Mouse (Mus musculus): ENCODE measurements at regions not wholly inside any gene's neighbourhood (a gene's known extent, or its start where the extent isn't known, plus 50 kb on each side); places are given as distances from the start of the nearest gene placed in this dataset.

DNA sequence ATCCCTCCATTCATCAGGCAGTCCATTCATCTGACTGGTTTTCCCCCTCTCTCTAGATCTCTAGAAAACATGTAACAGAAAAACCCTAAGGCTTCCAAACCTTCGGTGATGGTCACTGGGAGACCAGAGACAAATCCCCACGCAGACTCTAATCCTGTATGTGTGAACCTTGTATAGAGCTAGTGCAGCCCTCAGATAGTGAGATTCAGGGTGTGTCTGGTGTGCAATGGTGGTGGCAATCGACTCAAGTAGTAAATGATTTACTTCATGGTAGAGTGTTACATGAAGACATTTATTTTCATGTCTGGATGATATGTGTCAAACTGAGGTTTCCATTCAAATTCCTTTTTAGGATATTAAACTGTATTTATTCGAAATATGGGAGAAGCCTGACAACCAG, 147.4 kb downstream of the Irs2 start:
- no peak for ATAC-seq (replicated peaks; ENCODE audit: low FRiP score)

DNA sequence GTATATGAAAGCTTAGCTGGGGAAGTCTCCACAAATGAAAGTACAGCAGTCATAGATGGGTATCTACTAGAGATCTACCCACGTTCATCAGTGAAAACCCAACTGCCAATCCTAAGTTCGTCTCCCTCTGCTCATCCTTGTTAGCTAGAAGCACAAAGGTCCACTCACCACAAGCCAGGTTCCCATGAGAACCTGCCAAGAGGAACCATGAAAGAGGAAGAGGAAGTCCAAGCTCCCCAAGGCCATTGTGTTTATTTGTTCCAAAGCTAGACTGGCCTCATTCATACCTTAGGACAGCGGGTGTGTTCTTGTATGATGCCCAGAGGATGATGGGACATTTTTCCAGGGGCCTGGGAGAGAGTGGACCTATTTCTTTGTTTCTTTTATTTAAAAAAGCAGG, 150.4 kb downstream of the Irs2 start:
- Histone ChIP-seq H3K4me2 (no peak overlapping the region), H3K4me1 (no peaks in the 10 kb centered on the region), H3K36me3 (no peaks in the 10 kb centered on the region), H3K4me3 (replicated peaks) (no peak overlapping the region), H3K9me3 (replicated peaks) (no peaks in the 10 kb centered on the region), H3K27ac (no peak overlapping the region), H3K9ac (no peak overlapping the region), H3K27me3 (peaks cover 22% of the 10 kb centered on the region)
- no peak for ATAC-seq (replicated peaks; ENCODE audit: low FRiP score)
- 95% methylated on average over 3 of the region's 3 CpGs for WGBS

More for the DNA sequence above, 147.4 kb downstream of the Irs2 start:
- Histone ChIP-seq H3K9me3 (replicated peaks) (no peaks in the 10 kb centered on the region), H3K4me1 (peaks cover 8% of the 10 kb centered on the region), H3K4me3 (replicated peaks) (no peak overlapping the region), H3K27ac (no peak overlapping the region), H3K27me3 (peaks cover 32% of the 10 kb centered on the region), H3K4me2 (no peak overlapping the region), H3K36me3 (no peaks in the 10 kb centered on the region), H3K9ac (no peak overlapping the region)
- 80% methylated on average over 4 of the region's 4 CpGs for WGBS

DNA sequence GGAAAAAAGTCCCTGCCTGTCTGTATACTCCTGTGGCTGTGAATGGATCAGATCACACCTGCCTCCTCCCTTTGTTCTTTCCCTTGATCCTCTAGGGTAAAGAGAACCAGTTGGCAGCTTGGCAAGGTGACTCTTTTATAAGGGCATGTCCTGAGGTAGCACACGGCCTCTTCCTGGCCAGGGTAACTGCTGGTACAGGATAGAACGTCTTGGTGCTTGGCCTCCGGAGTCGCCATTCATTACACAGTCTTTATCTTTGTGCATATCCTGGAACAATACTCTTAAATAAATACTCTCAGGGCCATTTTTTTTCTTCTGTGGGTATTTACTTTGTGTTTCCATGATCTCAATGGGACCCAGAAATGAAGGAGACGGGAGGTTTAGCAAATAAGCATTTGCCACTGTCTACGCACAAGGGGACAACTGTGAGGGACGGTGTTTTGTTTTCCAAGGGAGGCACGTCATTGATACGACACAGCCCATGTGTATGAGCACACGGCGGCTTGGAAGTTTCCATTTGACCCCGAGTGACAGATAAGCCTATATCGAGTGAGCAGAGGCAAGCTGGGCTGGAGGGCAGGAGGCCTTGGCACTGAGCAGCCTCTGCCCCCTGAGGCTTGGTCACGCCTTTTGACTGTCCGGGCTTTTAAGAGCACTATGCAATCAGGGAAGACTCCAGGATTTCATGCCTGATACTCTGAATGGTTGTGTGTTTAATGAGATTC, 151.1 kb downstream of the Irs2 start:
- no peaks in the 10 kb centered on the region for H3K36me3 ChIP-seq
- no peak overlapping the region for H3K4me3 ChIP-seq (replicated peaks)
- H3K4me2 ChIP-seq: no peak overlapping the region
- H3K4me1 ChIP-seq: no peaks in the 10 kb centered on the region
- 58% methylated on average over 15 of the region's 15 CpGs for WGBS
- no peak overlapping the region for H3K27ac ChIP-seq
- no peaks in the 10 kb centered on the region for H3K9me3 ChIP-seq (replicated peaks)
- peaks cover 15% of the 10 kb centered on the region for H3K27me3 ChIP-seq
- ATAC-seq (replicated peaks; ENCODE audit: low FRiP score): no peak
- no peak overlapping the region for H3K9ac ChIP-seq

DNA sequence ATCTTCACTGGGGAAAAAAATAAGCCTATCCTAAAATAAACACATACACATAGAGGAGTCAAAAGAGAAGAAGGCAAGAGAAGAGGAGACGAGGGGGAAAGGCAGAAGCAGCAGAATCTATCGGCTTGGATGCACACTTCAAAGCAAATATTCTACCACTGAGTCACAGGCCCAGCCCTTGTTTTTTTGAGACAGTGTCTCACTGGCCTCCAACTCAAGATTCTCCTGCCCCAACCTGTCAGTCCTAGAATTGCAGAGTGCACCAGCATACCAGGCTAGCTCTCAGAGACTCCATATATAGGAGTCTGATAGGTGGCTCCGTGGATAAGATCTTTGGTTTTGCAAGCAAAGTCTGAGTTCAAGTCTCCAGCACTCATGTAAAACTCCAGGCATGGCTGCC, 152.6 kb downstream of the Irs2 start:
- H3K4me2 ChIP-seq: no peak overlapping the region
- 83% methylated on average over 3 of the region's 3 CpGs for WGBS
- no peak overlapping the region for H3K27ac ChIP-seq
- no peak overlapping the region for H3K4me3 ChIP-seq (replicated peaks)
- no peaks in the 10 kb centered on the region for H3K36me3 ChIP-seq
- H3K9me3 ChIP-seq (replicated peaks): no peaks in the 10 kb centered on the region
- ATAC-seq (replicated peaks; ENCODE audit: low FRiP score): no peak
- H3K27me3 ChIP-seq: 0 out of 2 replicates have a peak, but pooled peaks cover 4% of the 10 kb centered on the region
- H3K4me1 ChIP-seq: no peaks in the 10 kb centered on the region
- no peak overlapping the region for H3K9ac ChIP-seq

DNA sequence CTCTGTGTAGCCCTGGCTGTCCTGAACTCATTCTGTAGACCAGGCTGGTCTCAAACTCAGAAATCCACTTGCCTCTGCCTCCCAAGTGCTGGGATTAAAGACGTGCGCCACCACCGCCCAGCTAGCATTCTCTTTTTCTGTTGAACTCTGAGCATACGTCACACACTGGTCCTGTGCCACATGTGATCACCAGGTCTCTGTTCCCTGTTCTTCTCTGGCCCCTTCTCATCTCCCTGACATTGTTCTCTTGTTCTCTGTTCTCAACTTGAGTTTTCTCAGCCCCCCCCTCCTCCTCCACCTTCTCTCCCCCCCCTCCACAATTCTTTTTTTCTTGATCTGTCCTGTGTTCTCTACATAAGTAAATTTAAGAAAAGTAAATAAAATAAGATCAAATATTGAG, 153.1 kb downstream of the Irs2 start:
- H3K27me3 ChIP-seq: 0 out of 2 replicates have a peak, but pooled peaks cover 4% of the 10 kb centered on the region
- no peak overlapping the region for H3K27ac ChIP-seq
- no peak overlapping the region for H3K4me2 ChIP-seq
- no peak overlapping the region for H3K9ac ChIP-seq
- H3K36me3 ChIP-seq: no peaks in the 10 kb centered on the region
- H3K4me1 ChIP-seq: no peaks in the 10 kb centered on the region
- no peak for ATAC-seq (replicated peaks; ENCODE audit: low FRiP score)
- H3K9me3 ChIP-seq (replicated peaks): no peaks in the 10 kb centered on the region
- H3K4me3 ChIP-seq (replicated peaks): no peak overlapping the region
- 89% methylated on average over 4 of the region's 4 CpGs for WGBS

DNA sequence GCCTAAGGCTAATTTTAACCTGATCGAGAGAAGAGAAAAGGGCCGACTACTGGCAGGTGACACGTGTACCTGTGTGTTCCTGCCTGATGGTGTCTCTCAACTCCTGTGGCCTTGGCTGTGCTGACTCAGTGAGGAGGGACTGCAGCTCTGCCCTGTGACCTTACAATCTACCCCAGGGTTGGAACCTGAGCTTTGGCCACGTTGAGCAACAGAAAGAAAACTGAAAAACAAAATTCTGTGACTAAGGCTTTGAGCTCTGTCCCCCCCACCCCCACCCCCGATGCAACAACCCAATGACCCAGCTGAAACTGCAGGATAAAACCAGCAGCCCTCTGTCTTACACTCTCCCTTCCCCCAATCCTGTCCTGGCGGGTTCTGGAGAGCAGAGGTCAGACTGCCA, 153.7 kb downstream of the Irs2 start:
- no peaks in the 10 kb centered on the region for H3K9me3 ChIP-seq (replicated peaks)
- H3K36me3 ChIP-seq: no peaks in the 10 kb centered on the region
- no peak for ATAC-seq (replicated peaks; ENCODE audit: low FRiP score)
- no peaks in the 10 kb centered on the region for H3K4me1 ChIP-seq
- H3K4me2 ChIP-seq: no peak overlapping the region
- 52% methylated on average over 6 of the region's 6 CpGs for WGBS
- no peak overlapping the region for H3K9ac ChIP-seq
- no peak overlapping the region for H3K4me3 ChIP-seq (replicated peaks)
- no peak overlapping the region for H3K27ac ChIP-seq
- 0 out of 2 replicates have a peak, but pooled peaks cover 4% of the 10 kb centered on the region for H3K27me3 ChIP-seq

DNA sequence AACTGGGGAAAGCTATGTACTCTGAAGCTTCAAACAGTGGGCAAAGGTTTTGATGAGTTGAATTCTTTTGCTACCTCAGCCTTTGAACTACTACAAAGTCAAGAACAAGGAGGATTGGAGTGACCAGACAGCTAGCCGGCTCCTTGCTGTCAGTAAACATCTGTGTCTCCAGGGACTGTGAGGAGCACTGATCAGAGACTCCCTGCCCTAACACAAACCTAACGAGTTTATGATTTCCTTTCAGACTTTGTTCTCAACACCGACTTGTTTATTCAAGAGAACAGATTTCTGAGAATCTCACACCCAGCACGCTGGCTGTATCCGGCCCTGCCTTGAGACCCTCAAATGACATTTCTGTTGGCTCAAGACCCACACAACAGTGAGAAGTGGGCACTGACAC, 154.4 kb downstream of the Irs2 start:
- ATAC-seq (replicated peaks; ENCODE audit: low FRiP score): no peak
- H3K27ac ChIP-seq: no peak overlapping the region
- no peaks in the 10 kb centered on the region for H3K9me3 ChIP-seq (replicated peaks)
- no peak overlapping the region for H3K4me3 ChIP-seq (replicated peaks)
- H3K4me2 ChIP-seq: no peak overlapping the region
- no peaks in the 10 kb centered on the region for H3K27me3 ChIP-seq
- no peaks in the 10 kb centered on the region for H3K36me3 ChIP-seq
- no peaks in the 10 kb centered on the region for H3K4me1 ChIP-seq
- WGBS: 51% methylated on average over 5 of the region's 5 CpGs
- no peak overlapping the region for H3K9ac ChIP-seq

DNA sequence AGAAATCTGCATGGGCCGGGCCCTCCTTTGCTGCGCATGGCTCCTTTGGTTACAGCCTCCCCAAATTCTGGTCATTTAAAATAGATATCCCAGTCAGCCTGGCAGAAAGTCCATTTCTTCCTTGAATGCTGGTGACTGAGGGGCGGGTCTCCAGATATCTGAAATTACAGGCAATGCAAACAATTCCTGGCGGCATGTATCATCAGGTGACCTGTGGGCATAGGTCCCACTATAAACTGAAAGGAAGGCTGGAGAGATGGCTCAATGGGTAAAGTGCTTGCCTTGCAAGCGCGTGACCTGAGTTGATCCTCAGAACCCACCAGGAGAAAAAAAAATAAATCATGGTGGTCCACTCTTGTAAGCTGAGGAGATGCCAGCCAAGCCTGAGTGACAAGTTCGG, 158.3 kb downstream of the Irs2 start:
- no peaks in the 10 kb centered on the region for H3K4me1 ChIP-seq
- H3K9ac ChIP-seq: no peak overlapping the region
- H3K27me3 ChIP-seq: no peaks in the 10 kb centered on the region
- ATAC-seq (replicated peaks; ENCODE audit: low FRiP score): no peak
- H3K4me2 ChIP-seq: no peak overlapping the region
- no peak overlapping the region for H3K4me3 ChIP-seq (replicated peaks)
- H3K27ac ChIP-seq: no peak overlapping the region
- no peaks in the 10 kb centered on the region for H3K9me3 ChIP-seq (replicated peaks)
- no peaks in the 10 kb centered on the region for H3K36me3 ChIP-seq
- WGBS: 72% methylated on average over 7 of the region's 7 CpGs

DNA sequence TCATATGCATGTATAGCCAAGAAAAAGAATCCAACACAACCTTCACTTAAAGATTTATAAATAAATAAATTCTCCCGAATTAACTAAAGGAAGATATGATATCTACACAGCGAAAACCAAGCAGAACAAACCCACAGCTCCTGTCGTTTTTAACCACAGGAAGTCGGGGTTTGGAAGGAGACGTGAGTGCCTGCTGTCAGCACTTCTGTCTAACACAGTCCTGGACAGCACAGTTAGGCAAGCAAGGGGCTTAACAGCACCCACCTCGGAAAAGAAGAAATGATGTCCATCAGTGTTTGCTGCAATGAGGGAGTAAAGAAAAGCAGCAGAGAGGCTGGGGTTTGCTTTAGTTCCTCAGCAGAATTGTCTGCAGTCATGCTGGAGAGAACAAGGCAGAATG, 162.7 kb downstream of the Irs2 start:
- 56% methylated on average over 6 of the region's 6 CpGs for whole genome bisulfite sequencing
- no peak overlapping the region for H3K27ac ChIP-seq

DNA sequence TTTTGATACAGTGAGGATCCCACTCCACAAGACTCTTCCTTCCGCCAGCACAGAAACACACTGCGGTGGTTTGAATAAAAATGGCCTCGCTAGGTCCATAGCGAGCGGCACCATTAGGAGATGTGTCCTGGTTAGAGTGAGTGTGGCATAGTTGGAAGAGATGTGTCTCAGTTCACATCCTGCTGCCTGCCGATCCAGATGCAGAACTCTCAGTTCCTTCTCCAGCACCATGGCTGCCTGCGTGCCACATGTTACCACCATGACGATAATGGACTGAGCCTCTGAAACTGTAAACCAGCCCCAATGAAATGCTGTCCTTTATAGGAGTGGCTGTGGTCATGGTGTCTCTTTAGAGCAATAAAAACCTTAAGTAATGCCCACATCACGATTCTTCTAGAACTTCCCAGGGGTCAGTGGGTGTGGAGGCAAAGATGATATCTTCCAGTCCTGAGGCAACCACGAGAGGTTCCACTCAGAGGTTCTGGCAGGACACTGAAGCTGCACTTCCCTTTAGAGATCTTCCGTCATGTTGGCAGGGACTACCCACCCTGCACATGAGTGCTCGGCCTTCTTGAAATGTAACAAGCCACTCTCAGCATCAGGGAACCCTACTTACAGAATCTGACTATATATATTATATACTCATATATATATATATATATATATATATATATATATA, 167.3 kb downstream of the Irs2 start:
- Histone ChIP-seq H3K27ac (no peak overlapping the region), H3K9ac (no peak overlapping the region), H3K27me3 (no peaks in the 10 kb centered on the region; the same call in 1 of the 2 replicates), H3K9me3 (replicated peaks) (no peaks in the 10 kb centered on the region), H3K4me2 (no peak overlapping the region), H3K4me1 (no peaks in the 10 kb centered on the region), H3K36me3 (no peaks in the 10 kb centered on the region), H3K4me3 (replicated peaks) (no peak overlapping the region)
- WGBS: 91% methylated on average over 12 of the region's 12 CpGs
- no peak for ATAC-seq (replicated peaks; ENCODE audit: low FRiP score)

More for the DNA sequence above, 162.7 kb downstream of the Irs2 start:
- Histone ChIP-seq H3K9me3 (replicated peaks) (no peaks in the 10 kb centered on the region), H3K9ac (no peak overlapping the region), H3K4me3 (replicated peaks) (no peak overlapping the region), H3K4me1 (no peaks in the 10 kb centered on the region), H3K4me2 (no peak overlapping the region), H3K36me3 (no peaks in the 10 kb centered on the region), H3K27me3 (no peaks in the 10 kb centered on the region; the same call in 1 of the 2 replicates)
- ATAC-seq (replicated peaks; ENCODE audit: low FRiP score): no peak

DNA sequence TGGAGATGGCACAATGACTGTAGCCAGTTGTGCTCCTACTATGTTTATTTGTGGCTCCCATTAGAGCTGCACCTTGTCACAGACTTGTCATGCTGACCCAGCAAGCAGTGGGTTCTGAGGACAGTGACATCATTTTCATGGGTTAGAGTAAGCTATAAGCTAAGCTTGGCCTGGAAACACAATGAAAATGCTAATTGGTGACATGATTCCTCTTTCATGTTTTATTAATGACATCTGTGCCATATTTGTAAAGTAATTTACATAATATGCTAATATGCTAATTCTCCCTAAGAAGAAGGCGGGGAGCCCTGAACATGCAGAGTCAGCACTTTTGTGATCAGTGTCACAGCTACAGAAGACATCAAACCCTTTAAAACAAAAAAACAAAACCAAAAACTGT, 168.2 kb downstream of the Irs2 start:
- no peak for ATAC-seq (replicated peaks; ENCODE audit: low FRiP score)
- WGBS: 96% methylated on average over 1 of the region's 1 CpGs
- no peaks in the 10 kb centered on the region for H3K36me3 ChIP-seq
- H3K27me3 ChIP-seq: no peaks in the 10 kb centered on the region; the same call in 1 of the 2 replicates
- no peak overlapping the region for H3K4me2 ChIP-seq
- H3K4me1 ChIP-seq: no peaks in the 10 kb centered on the region
- H3K27ac ChIP-seq: no peak overlapping the region
- no peak overlapping the region for H3K9ac ChIP-seq
- H3K9me3 ChIP-seq (replicated peaks): no peaks in the 10 kb centered on the region
- H3K4me3 ChIP-seq (replicated peaks): no peak overlapping the region

DNA sequence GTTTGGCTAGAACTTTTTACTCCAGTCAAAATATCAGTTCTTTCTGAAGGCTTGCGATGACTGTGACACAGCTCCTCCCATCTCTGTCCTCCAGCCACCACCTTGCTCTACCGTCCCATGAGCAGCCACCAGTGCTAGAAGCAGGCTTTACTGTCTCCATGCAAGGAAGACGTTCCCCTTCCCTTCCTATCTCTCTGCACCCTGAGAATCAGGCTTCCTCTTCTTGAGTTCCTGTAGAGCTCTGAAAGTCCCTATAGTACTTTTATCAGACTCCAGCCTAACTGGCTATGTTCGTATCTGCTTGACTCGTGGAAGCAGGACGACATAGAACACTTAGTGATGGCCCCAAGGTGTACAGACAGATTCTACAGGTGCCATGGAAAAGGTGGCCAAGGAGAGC, 173.2 kb downstream of the Irs2 start:
- no peak overlapping the region for H3K4me2 ChIP-seq
- WGBS: 83% methylated on average over 6 of the region's 6 CpGs
- no peak overlapping the region for H3K9ac ChIP-seq
- no peaks in the 10 kb centered on the region for H3K36me3 ChIP-seq
- ATAC-seq (replicated peaks; ENCODE audit: low FRiP score): no peak
- no peak overlapping the region for H3K27ac ChIP-seq
- H3K9me3 ChIP-seq (replicated peaks): no peaks in the 10 kb centered on the region
- H3K4me1 ChIP-seq: no peaks in the 10 kb centered on the region
- H3K4me3 ChIP-seq (replicated peaks): no peak overlapping the region
- H3K27me3 ChIP-seq: no peaks in the 10 kb centered on the region; the same call in 1 of the 2 replicates
